ENCODE assay signal across 9 mouse cellular contexts in the genomic region with DNA sequence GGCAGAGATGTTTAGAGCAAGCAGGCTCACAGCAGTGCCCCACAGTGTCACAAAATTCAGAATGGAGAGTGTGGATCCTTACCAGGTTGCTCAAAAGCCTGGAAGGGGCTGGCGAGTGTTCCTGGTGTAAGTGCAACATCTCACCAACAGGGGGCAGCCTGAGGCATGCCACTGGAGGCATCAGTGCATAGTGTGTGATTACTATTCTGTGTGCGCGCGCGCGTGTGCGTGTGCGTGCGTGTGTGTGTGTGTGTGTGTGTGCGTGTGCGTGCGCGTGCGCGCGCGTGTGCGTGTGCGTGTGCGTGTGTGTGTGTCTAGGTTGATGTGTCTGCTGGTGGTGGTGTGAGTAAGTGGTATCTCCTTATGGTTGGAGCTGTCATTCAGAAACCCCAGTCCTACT. TPM values are rescaled to one million over a fixed set of nuclear protein-coding genes. Genes with fewer than 3 reads are reported as not detected.
DNase-seq lines count a peak whose midpoint lies in the region; ATAC-seq and TF ChIP-seq lines count a peak whose summit lies in the region.
"Had no signal": no experiment of that assay in that cellular context is flagged by ENCODE, and none has a peak within 500 bp of the region (broad histone marks: within the 10 kb centered on the region; RNA-seq: fewer than 3 reads in every experiment).

No protein-coding gene starts in this region.

- no peaks in the 10 kb centered on the region for H3K4me1 ChIP-seq in liver, embryonic 11.5 days (replicated peaks; ENCODE audit: control insufficient read depth, insufficient read depth, low read length)
- no peaks in the 10 kb centered on the region for H3K4me1 ChIP-seq in embryonic facial prominence, embryonic 12.5 days
- no peaks in the 10 kb centered on the region for H3K4me1 ChIP-seq in hindbrain, postnatal 0 days (ENCODE audit: insufficient read depth, low read length)
- no peaks in the 10 kb centered on the region for H3K4me1 ChIP-seq in neural tube, embryonic 11.5 days (ENCODE audit: control insufficient read depth, insufficient read depth, low read length)
- H3K4me1 ChIP-seq: lung, embryonic 15.5 days had no signal

- WGBS in liver, embryonic 11.5 days = 31% methylated on average over 20 of the region's 20 CpGs
- 52% methylated on average over 20 of the region's 20 CpGs for WGBS in embryonic facial prominence, embryonic 12.5 days
- WGBS in hindbrain, postnatal 0 days = 51% methylated on average over 20 of the region's 20 CpGs
- WGBS in neural tube, embryonic 11.5 days = 50% methylated on average over 20 of the region's 20 CpGs

- intact Hi-C loops in left cerebral cortex, postnatal 36 days (cut with DNase I) = loop anchor here (1.0 to 5.0 kb wide), 2 partner anchors 79 to 224 kb away; no protein-coding TSS in a partner anchor

- peak; percentile 92 for TF ChIP-seq CTCF in hindbrain, postnatal 0 days (IDR thresholded peaks at IDR 0.05; ENCODE audit: low read depth)

- H3K9me3 ChIP-seq in liver, embryonic 11.5 days (ENCODE audit: control insufficient read depth, low read length) = no peaks in the 10 kb centered on the region
- H3K9me3 ChIP-seq in embryonic facial prominence, embryonic 12.5 days = no peaks in the 10 kb centered on the region
- H3K9me3 ChIP-seq in hindbrain, postnatal 0 days (ENCODE audit: low read length) = no peaks in the 10 kb centered on the region
- no peaks in the 10 kb centered on the region for H3K9me3 ChIP-seq in neural tube, embryonic 11.5 days (ENCODE audit: control insufficient read depth, low read length)
- H3K9me3 ChIP-seq: lung, embryonic 15.5 days had no signal

- H3K9ac ChIP-seq in liver, embryonic 11.5 days (ENCODE audit: low read depth, low read length) = no peak overlapping the region
- H3K9ac ChIP-seq in embryonic facial prominence, embryonic 12.5 days = no peak overlapping the region
- H3K9ac ChIP-seq in hindbrain, postnatal 0 days (replicated peaks; ENCODE audit: low read length) = no peak overlapping the region
- no peak overlapping the region for H3K9ac ChIP-seq in neural tube, embryonic 11.5 days (ENCODE audit: low read length)
- H3K9ac ChIP-seq: lung, embryonic 15.5 days had no signal

- no peak for ATAC-seq in liver, embryonic 11.5 days (replicated peaks; ENCODE audit: low FRiP score)
- no peak for ATAC-seq in embryonic facial prominence, embryonic 12.5 days (ENCODE audit: insufficient number of reproducible peaks, insufficient read depth, low FRiP score, low TSS enrichment)
- peak; percentile 80 for ATAC-seq in hindbrain, postnatal 0 days
- ATAC-seq in neural tube, embryonic 11.5 days (ENCODE audit: insufficient read depth, low FRiP score, low TSS enrichment) = peak; percentile 35; the same call in 1 of the 2 replicates

- no peak overlapping the region for H3K27ac ChIP-seq in liver, embryonic 11.5 days (ENCODE audit: low read depth, low read length)
- H3K27ac ChIP-seq in embryonic facial prominence, embryonic 12.5 days = no peak overlapping the region
- H3K27ac ChIP-seq in hindbrain, postnatal 0 days = no peak overlapping the region
- H3K27ac ChIP-seq in neural tube, embryonic 11.5 days (ENCODE audit: low read depth, low read length) = no peak overlapping the region
- H3K27ac ChIP-seq: lung, embryonic 15.5 days had no signal

- H3K27me3 ChIP-seq in liver, embryonic 11.5 days (replicated peaks; ENCODE audit: control insufficient read depth, insufficient read depth, low read length) = peaks cover 5% of the 10 kb centered on the region; the same call in 1 of the 2 replicates
- H3K27me3 ChIP-seq in embryonic facial prominence, embryonic 12.5 days = 0 out of 2 replicates have a peak, but pooled peaks cover 1% of the 10 kb centered on the region
- no peaks in the 10 kb centered on the region for H3K27me3 ChIP-seq in hindbrain, postnatal 0 days (ENCODE audit: insufficient read depth, low read length)
- H3K27me3 ChIP-seq in neural tube, embryonic 11.5 days (ENCODE audit: control insufficient read depth, insufficient read depth, low read length) = no peaks in the 10 kb centered on the region

- no peaks in the 10 kb centered on the region for H3K36me3 ChIP-seq in liver, embryonic 11.5 days (ENCODE audit: control insufficient read depth, insufficient read depth, low read length)
- no peaks in the 10 kb centered on the region for H3K36me3 ChIP-seq in embryonic facial prominence, embryonic 12.5 days
- H3K36me3 ChIP-seq in hindbrain, postnatal 0 days (ENCODE audit: insufficient read depth, low read length) = no peaks in the 10 kb centered on the region
- no peaks in the 10 kb centered on the region for H3K36me3 ChIP-seq in neural tube, embryonic 11.5 days (ENCODE audit: control insufficient read depth, insufficient read depth, low read length)
- H3K36me3 ChIP-seq: lung, embryonic 15.5 days had no signal

- peak; percentile 43 for DNase-seq in liver
- DNase-seq in liver, embryonic 11.5 days (ENCODE audit: low spot score) = no peak
- peak; percentile 52 for DNase-seq in adrenal gland, postnatal 10 days
- peak; percentile 81 for DNase-seq in hindbrain, postnatal 0 days (ENCODE audit: low spot score)
- peak; percentile 37 to 41 for DNase-seq in left cerebral cortex, postnatal 36 days (ENCODE audit: low spot score in 2 of 2)
- peak; percentile 72 for DNase-seq in neural tube, embryonic 11.5 days (ENCODE audit: low spot score)
- peak; percentile 64 for DNase-seq in thymus, postnatal 4 days

- H3K4me2 ChIP-seq in liver, embryonic 11.5 days = no peak overlapping the region
- 0 out of 2 replicates have a peak overlapping the region, but pooled peaks have one; percentile 18 for H3K4me2 ChIP-seq in embryonic facial prominence, embryonic 12.5 days (replicated peaks)
- H3K4me2 ChIP-seq in hindbrain, postnatal 0 days (ENCODE audit: low read depth, low read length) = no peak overlapping the region
- no peak overlapping the region for H3K4me2 ChIP-seq in neural tube, embryonic 11.5 days (ENCODE audit: low read depth)
- H3K4me2 ChIP-seq: lung, embryonic 15.5 days had no signal

- no peak overlapping the region for H3K4me3 ChIP-seq in liver, embryonic 11.5 days (ENCODE audit: low read depth, low read length)
- no peak overlapping the region for H3K4me3 ChIP-seq in embryonic facial prominence, embryonic 12.5 days
- H3K4me3 ChIP-seq in hindbrain, postnatal 0 days (ENCODE audit: low read length) = no peak overlapping the region
- no peak overlapping the region for H3K4me3 ChIP-seq in neural tube, embryonic 11.5 days (ENCODE audit: low read depth, low read length)
- H3K4me3 ChIP-seq: lung, embryonic 15.5 days had no signal

RNA-seq across cellular contexts. Expression of gene Gata5, which starts 18.8 kb away (rescaled TPM):
- polyA plus RNA-seq in liver, embryonic 11.5 days (2014; fragmentation: Nextera tagmentation; extraction: Ambion mirVana) = 7.6 and 7.7 TPM in 2 replicates
- under 1 TPM; 0.27 to 0.36 TPM for total RNA-seq in adrenal gland, postnatal 10 days (2021)
- polyA plus RNA-seq in embryonic facial prominence, embryonic 12.5 days (2016; fragmentation: Nextera tagmentation; extraction: Ambion mirVana) = 0.09 TPM in 2 replicates
- total RNA-seq in hindbrain, postnatal 0 days (2014; rRNA removed) = not detected in 2 replicates
- not detected in 2 replicates for polyA plus RNA-seq in hindbrain, postnatal 0 days (2015; fragmentation: Nextera tagmentation; extraction: Ambion mirVana)
- total RNA-seq in left cerebral cortex, postnatal 36 days (2021) = not detected
- polyA plus RNA-seq in neural tube, embryonic 11.5 days (2014; fragmentation: Nextera tagmentation; extraction: Ambion mirVana) = 0.16 and 0.19 TPM in 2 replicates

Comparison
In these comparisons a context has a peak if more than half of its experiments do, and no peak if none do; other contexts are left out.
1. ATAC-seq: peak in hindbrain, postnatal 0 days (single experiment) and neural tube, embryonic 11.5 days (single experiment); none in liver, embryonic 11.5 days (single experiment) and embryonic facial prominence, embryonic 12.5 days (single experiment).